Mouse (Mus musculus): ENCODE measurements around the gene Gm10662. TPM values are rescaled to one million over a fixed set of nuclear protein-coding genes. Genes with fewer than 3 reads are reported as not detected.
"Not testable (repeated sequence)": the region's sequence is repeated elsewhere in the genome, so short reads cannot be mapped to it uniquely, and the experiment has no call there.

Gm10662 gene
- total RNA-seq (2014; fragmentation: Nextera tagmentation): not detected in 2 replicates
- not detected in 2 replicates for total RNA-seq (2017)

DNA sequence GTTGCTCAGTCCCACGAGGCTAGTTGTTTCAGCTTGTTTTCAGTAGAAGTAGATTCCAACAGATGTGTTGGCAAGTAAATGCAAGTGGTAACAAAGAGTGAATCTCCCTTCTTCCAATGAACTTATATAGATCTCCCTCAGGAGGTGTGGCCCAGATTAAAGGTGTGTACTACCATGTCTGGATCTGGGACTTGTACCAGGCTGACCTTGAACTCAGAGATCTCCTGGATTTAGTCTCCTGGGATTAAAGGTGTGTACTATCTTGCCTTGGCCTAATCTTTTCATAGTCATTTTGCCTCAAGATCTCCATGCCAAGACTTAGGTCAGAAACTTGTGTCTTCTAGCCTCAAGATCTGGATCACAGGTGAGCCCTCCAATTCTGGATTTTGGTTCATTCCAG is at the start of gene Gm10662:
Gm10662 (minus strand) TSS at position 101 of the 400 bp plus-strand sequence.
- ATAC-seq (replicated peaks; ENCODE audit: low FRiP score, low TSS enrichment, poor library complexity, severe bottlenecking): not testable (repeated sequence)

DNA sequence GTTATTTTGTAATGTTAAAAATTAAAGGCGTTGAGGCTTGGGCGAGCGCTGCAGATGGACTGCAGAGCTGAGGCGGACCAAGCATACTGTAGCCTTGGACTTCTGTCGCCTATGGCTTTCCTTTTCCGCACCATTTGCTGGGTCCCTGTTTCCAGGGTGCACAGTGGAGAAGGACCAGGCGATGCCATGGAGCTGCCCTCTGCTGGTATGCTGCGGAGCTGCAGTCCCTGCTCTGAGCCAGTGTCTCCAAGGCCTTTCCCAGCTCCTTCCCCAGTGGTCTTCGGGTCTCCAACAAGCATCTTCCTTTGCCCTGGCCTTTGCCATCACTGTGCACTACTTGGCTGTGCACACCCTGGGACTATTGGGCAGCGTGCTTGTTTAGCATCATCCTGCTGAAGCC is 19.2 kb upstream of the Gm10662 start:
- not testable (repeated sequence) for ATAC-seq (replicated peaks; ENCODE audit: low FRiP score, low TSS enrichment, poor library complexity, severe bottlenecking)

Other genes with a start within 250 kb of the Gm10662 start
- gene Gm4214, start 159.8 kb downstream of the Gm10662 start, total RNA-seq (2014; fragmentation: Nextera tagmentation): not detected in 2 replicates
- gene Gm4214, start 159.8 kb downstream of the Gm10662 start, total RNA-seq (2017): not detected in 2 replicates
- gene Gm4216, start 124.6 kb downstream of the Gm10662 start, total RNA-seq (2014; fragmentation: Nextera tagmentation): not detected in 2 replicates
- not detected in 2 replicates for gene Gm4216, start 124.6 kb downstream of the Gm10662 start, total RNA-seq (2017)
- gene Vmn1r163, start 88.9 kb downstream of the Gm10662 start, total RNA-seq (2014; fragmentation: Nextera tagmentation): not detected in 2 replicates
- gene Vmn1r163, start 88.9 kb downstream of the Gm10662 start, total RNA-seq (2017): not detected in 2 replicates
- not detected in 2 replicates for gene Gm8720, start 77.0 kb downstream of the Gm10662 start, total RNA-seq (2014; fragmentation: Nextera tagmentation)
- not detected in 2 replicates for gene Gm8720, start 77.0 kb downstream of the Gm10662 start, total RNA-seq (2017)
- not detected in 2 replicates for gene Vmn1r165, start 72.9 kb upstream of the Gm10662 start, total RNA-seq (2014; fragmentation: Nextera tagmentation)
- gene Vmn1r165, start 72.9 kb upstream of the Gm10662 start, total RNA-seq (2017): not detected in 2 replicates
- not detected in 2 replicates for gene Vmn1r166, start 107.2 kb upstream of the Gm10662 start, total RNA-seq (2014; fragmentation: Nextera tagmentation)
- gene Vmn1r166, start 107.2 kb upstream of the Gm10662 start, total RNA-seq (2017): not detected in 2 replicates
- gene Gm6902, start 134.4 kb upstream of the Gm10662 start, total RNA-seq (2014; fragmentation: Nextera tagmentation): not detected in 2 replicates
- not detected in 2 replicates for gene Gm6902, start 134.4 kb upstream of the Gm10662 start, total RNA-seq (2017)
- gene Nlrp4e, start 156.7 kb upstream of the Gm10662 start, total RNA-seq (2014; fragmentation: Nextera tagmentation): not detected in 2 replicates
- gene Nlrp4e, start 156.7 kb upstream of the Gm10662 start, total RNA-seq (2017): not detected in 2 replicates
- not detected in 2 replicates for gene Nlrp5, start 241.4 kb upstream of the Gm10662 start, total RNA-seq (2014; fragmentation: Nextera tagmentation)
- not detected in 2 replicates for gene Nlrp5, start 241.4 kb upstream of the Gm10662 start, total RNA-seq (2017)

Data from megakaryocyte-erythroid progenitor cell, adult 5-6 weeks (primary cell).